Mouse (Mus musculus) kidney, postnatal 0 days (tissue): Measurements from ENCODE around the gene Nacc2. TPM values are rescaled to one million over a fixed set of nuclear protein-coding genes. Genes with fewer than 3 reads are reported as not detected.
A peak's percentile ranks its signal among the peaks of the same experiment; 100 is the strongest.

Source experiments
- ATAC-seq: fragments of 200-750 bp; cut with Nextera tagmentation; replicated peaks from 2 replicates; pipeline ENCODE4 v1.8.0; 2017; ENCODE audit warnings: low read depth, moderate number of reproducible peaks, moderate TSS enrichment, moderate library complexity; ENCODE audit not compliant: low FRiP score
- DNase-seq: peaks from one replicate; pipeline ENCODE4 v3.0.0-alpha.2; 2016; ENCODE audit warnings: low spot score
- H3K27ac ChIP-seq: fragments of 300-500 bp; sonication (generic); 2 replicates; pipeline ENCODE4 v1.5.1; 2014; ENCODE audit warnings: mild to moderate bottlenecking
- H3K27me3 ChIP-seq: fragments of 300-500 bp; sonication (generic); 2 replicates; pipeline ENCODE4 v1.6.1; 2014; ENCODE audit warnings: low read length, mixed read lengths; ENCODE audit not compliant: insufficient read depth
- H3K36me3 ChIP-seq: fragments of 300-500 bp; sonication (generic); 2 replicates; pipeline ENCODE4 v1.6.1; 2014; ENCODE audit warnings: low read length, mixed read lengths; ENCODE audit not compliant: insufficient read depth
- H3K4me1 ChIP-seq: fragments of 300-500 bp; sonication (generic); replicated peaks from 2 replicates; pipeline ENCODE4 v1.6.1; 2014; ENCODE audit warnings: antibody characterized with exemption, low read length, mixed read lengths; ENCODE audit not compliant: insufficient read depth
- H3K4me2 ChIP-seq: fragments of 300-500 bp; sonication (generic); 2 replicates; pipeline ENCODE4 v1.6.1; 2014; ENCODE audit warnings: mild to moderate bottlenecking, low read length, moderate library complexity, mixed read lengths
- H3K4me3 ChIP-seq: fragments of 300-500 bp; sonication (generic); replicated peaks from 2 replicates; pipeline ENCODE4 v1.5.1; 2014; ENCODE audit warnings: low read depth, low read length
- H3K9ac ChIP-seq: fragments of 300-500 bp; sonication (generic); 2 replicates; pipeline ENCODE4 v1.6.1; 2014; ENCODE audit warnings: low read depth, low read length
- H3K9me3 ChIP-seq: fragments of 300-500 bp; sonication (generic); replicated peaks from 2 replicates; pipeline ENCODE4 v1.6.1; 2016; ENCODE audit warnings: low read length, inconsistent platforms, mixed read lengths
- CTCF ChIP-seq: IDR thresholded peaks from 2 replicates; pipeline ENCODE4 v1.5.1; 2016; ENCODE audit warnings: antibody characterized with exemption, low read depth, mild to moderate bottlenecking, moderate library complexity
- WGBS: fragments of 180-500 bp; shearing (Covaris S2); extraction: QIAGEN DNeasy Blood & Tissue Kit; methylation state at CpG from one replicate; pipeline ENCODE4 v1.1.7; 2014; 5-methylcytosine and 5-hydroxymethylcytosine counted together
- polyA plus RNA-seq: library from polyadenylated mRNA; unstranded; fragments of >200 nt; fragmentation: Nextera tagmentation; extraction: Ambion mirVana; gene quantifications from 2 replicates; pipeline ENCODE4 v1.2.1, GENCODE M21; 2015

Gene Nacc2
- polyA plus RNA-seq, 1 experiment from 2014 or later: 11.3 TPM

GRCm38 (mm10) chr2:26140903-26141302 lies 17.9 kb upstream of the Nacc2 start:
- peak overlapping the region; percentile 98 for H3K27ac ChIP-seq

GRCm38 (mm10) chr2:26140292-26140819 lies 17.3 kb upstream of the Nacc2 start:
- Histone ChIP-seq H3K27ac (peak overlapping the region; percentile 98), H3K4me1 (peaks cover 22% of the 10 kb centered on the region; the same call in 1 of the 2 replicates), H3K36me3 (0 out of 2 replicates have a peak, but pooled peaks cover 5% of the 10 kb centered on the region), H3K9ac (peak overlapping the region; percentile 92), H3K27me3 (no peaks in the 10 kb centered on the region), H3K4me2 (peak overlapping the region; percentile 86), H3K4me3 (peak overlapping the region; percentile 77), H3K9me3 (no peaks in the 10 kb centered on the region)
- under 1% methylated on average over 52 of the region's 60 CpGs for WGBS
- ATAC-seq (peak; percentile 89), DNase-seq (peak; percentile 98)
- no peak for TF ChIP-seq CTCF

More at GRCm38 (mm10) chr2:26140903-26141302, 17.9 kb upstream of the Nacc2 start:
- peaks cover 23% of the 10 kb centered on the region; the same call in 1 of the 2 replicates for H3K4me1 ChIP-seq
- no peaks in the 10 kb centered on the region for H3K9me3 ChIP-seq
- H3K4me3 ChIP-seq: peak overlapping the region; percentile 77
- H3K27me3 ChIP-seq: no peaks in the 10 kb centered on the region
- DNase-seq: no peak
- 14% methylated on average over 6 of the region's 6 CpGs for WGBS
- ATAC-seq: peak; percentile 2; the same call in 1 of the 2 replicates
- H3K9ac ChIP-seq: peak overlapping the region; percentile 92; the same call in 1 of the 2 replicates
- no peak for TF ChIP-seq CTCF
- H3K4me2 ChIP-seq: peak overlapping the region; percentile 86
- H3K36me3 ChIP-seq: 0 out of 2 replicates have a peak, but pooled peaks cover 5% of the 10 kb centered on the region

- peak; percentile 74 for ATAC-seq
- under 1% methylated on average over 59 of the region's 60 CpGs for WGBS
- DNase-seq: peak; percentile 73
These were observed 16.7 kb upstream of the Nacc2 start for GRCm38 (mm10) chr2:26139545-26140206.

GRCm38 (mm10) chr2:26139034-26139544 lies 16.1 kb upstream of the Nacc2 start:
- H3K36me3 ChIP-seq: 0 out of 2 replicates have a peak, but pooled peaks cover 5% of the 10 kb centered on the region
- ATAC-seq (no peak), DNase-seq (no peak)
- TF ChIP-seq CTCF: no peak
- H3K9ac ChIP-seq: peak overlapping the region; percentile 92
- H3K27me3 ChIP-seq: no peaks in the 10 kb centered on the region
- WGBS: 52% methylated on average over 7 of the region's 7 CpGs
- H3K9me3 ChIP-seq: no peaks in the 10 kb centered on the region
- H3K27ac ChIP-seq: peak overlapping the region; percentile 98
- H3K4me1 ChIP-seq: peaks cover 18% of the 10 kb centered on the region; the same call in 1 of the 2 replicates
- H3K4me2 ChIP-seq: peak overlapping the region; percentile 86
- peak overlapping the region; percentile 77 for H3K4me3 ChIP-seq

More at GRCm38 (mm10) chr2:26139545-26140206, 16.7 kb upstream of the Nacc2 start:
- H3K9ac ChIP-seq: peak overlapping the region; percentile 92
- H3K4me3 ChIP-seq: peak overlapping the region; percentile 77
- H3K9me3 ChIP-seq: no peaks in the 10 kb centered on the region
- H3K36me3 ChIP-seq: 0 out of 2 replicates have a peak, but pooled peaks cover 5% of the 10 kb centered on the region
- H3K4me2 ChIP-seq: peak overlapping the region; percentile 86
- H3K27me3 ChIP-seq: no peaks in the 10 kb centered on the region
- TF ChIP-seq CTCF: no peak
- peak overlapping the region; percentile 98 for H3K27ac ChIP-seq
- H3K4me1 ChIP-seq: peaks cover 18% of the 10 kb centered on the region; the same call in 1 of the 2 replicates

DNA sequence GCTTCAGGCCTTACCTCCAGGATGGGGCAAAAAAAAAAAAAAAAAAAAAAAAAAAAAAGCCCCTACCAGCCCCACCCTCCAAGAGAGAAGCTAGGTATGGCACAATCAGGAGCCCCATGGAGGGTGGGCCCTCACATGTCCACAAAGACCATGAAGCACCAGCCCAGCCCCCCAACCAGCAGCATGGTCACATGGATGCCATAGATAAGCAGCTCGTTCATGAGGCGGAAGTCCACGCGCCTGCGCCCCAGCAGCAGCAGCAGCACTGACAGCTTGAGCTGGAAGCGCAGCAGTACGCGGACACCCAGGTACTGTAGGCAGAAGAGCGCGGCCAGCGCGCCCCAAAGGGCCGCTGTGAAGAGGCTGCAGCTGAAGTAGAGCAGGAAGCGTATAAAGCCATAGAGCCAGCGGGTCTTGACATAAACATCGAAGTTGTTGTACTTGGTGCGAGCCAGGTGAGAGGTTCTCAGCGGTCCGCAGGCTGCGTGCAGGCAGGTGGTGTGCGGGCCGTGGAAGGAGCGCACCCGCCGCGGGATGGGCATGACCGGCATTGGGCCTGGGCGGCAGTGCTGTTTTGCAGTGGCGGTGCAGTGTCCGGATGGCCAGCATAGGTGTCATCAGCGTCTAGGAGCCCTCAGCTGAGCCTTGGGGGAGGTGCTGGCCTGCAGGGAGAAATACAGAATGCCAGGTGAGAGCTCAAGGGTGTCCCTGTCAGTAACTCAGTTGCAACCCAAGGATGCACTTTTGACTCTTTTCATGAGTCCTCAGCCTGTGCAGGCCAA lies 15.4 kb upstream of the Nacc2 start:
- no peak for TF ChIP-seq CTCF
- DNase-seq: no peak

More for the DNA sequence above, 15.4 kb upstream of the Nacc2 start:
- Histone ChIP-seq H3K27me3 (no peaks in the 10 kb centered on the region), H3K36me3 (0 out of 2 replicates have a peak, but pooled peaks cover 5% of the 10 kb centered on the region), H3K9me3 (no peaks in the 10 kb centered on the region), H3K4me2 (peak overlapping the region; percentile 86), H3K27ac (peak overlapping the region; percentile 98), H3K9ac (peak overlapping the region; percentile 15; the same call in 1 of the 2 replicates), H3K4me3 (no peak overlapping the region), H3K4me1 (peaks cover 22% of the 10 kb centered on the region; the same call in 1 of the 2 replicates)
- ATAC-seq: no peak
- 85% methylated on average over 31 of the region's 31 CpGs for WGBS
